Mouse (Mus musculus): Measurements from ENCODE around the gene Pole2.

- TF ChIP-seq GATA1 (IDR thresholded peaks at IDR 0.05; ENCODE audit: low read length): no peak
- no peak for TF ChIP-seq TAL1 (IDR thresholded peaks at IDR 0.05; ENCODE audit: low read length)
Measured at GRCm38 (mm10) chr12:69210056-69210979, 17.7 kb downstream of the Pole2 start.

Measured in erythroblast, embryonic 14.5 days (primary cell).